Mouse (Mus musculus) neural tube, embryonic 13.5 days (tissue): Measurements from ENCODE around the gene St6galnac5. TPM values are rescaled to one million over a fixed set of nuclear protein-coding genes. Genes with fewer than 3 reads are reported as not detected.

Source experiments
- ATAC-seq: fragments of 200-750 bp; cut with Nextera tagmentation; 2 replicates; pipeline ENCODE4 v1.8.0; 2017; ENCODE audit warnings: low read depth, mild to moderate bottlenecking, moderate TSS enrichment, moderate library complexity
- H3K27ac ChIP-seq: fragments of 300-500 bp; sonication (generic); replicated peaks from 2 replicates; pipeline ENCODE4 v1.5.1; 2015; ENCODE audit warnings: moderate library complexity, mild to moderate bottlenecking, inconsistent platforms
- H3K27me3 ChIP-seq: fragments of 300-500 bp; sonication (generic); 2 replicates; pipeline ENCODE4 v1.6.1; 2015; ENCODE audit warnings: mild to moderate bottlenecking, inconsistent platforms
- H3K36me3 ChIP-seq: fragments of 300-500 bp; sonication (generic); 2 replicates; pipeline ENCODE4 v1.6.1; 2015; ENCODE audit warnings: mild to moderate bottlenecking, inconsistent platforms
- H3K4me1 ChIP-seq: fragments of 300-500 bp; sonication (generic); replicated peaks from 2 replicates; pipeline ENCODE4 v1.6.1; 2015; ENCODE audit warnings: inconsistent platforms
- H3K4me2 ChIP-seq: fragments of 300-500 bp; sonication (generic); 2 replicates; pipeline ENCODE4 v1.6.1; 2015; ENCODE audit warnings: inconsistent platforms, mild to moderate bottlenecking, moderate library complexity
- H3K4me3 ChIP-seq: fragments of 300-500 bp; sonication (generic); 2 replicates; pipeline ENCODE4 v1.5.1; 2015; ENCODE audit warnings: mild to moderate bottlenecking, inconsistent platforms
- H3K9ac ChIP-seq: fragments of 300-500 bp; sonication (generic); 2 replicates; pipeline ENCODE4 v1.6.1; 2015; ENCODE audit warnings: moderate library complexity, mild to moderate bottlenecking, inconsistent platforms
- H3K9me3 ChIP-seq: fragments of 300-500 bp; sonication (generic); 2 replicates; pipeline ENCODE4 v1.6.1; 2016; ENCODE audit warnings: inconsistent platforms
- WGBS: fragments of 180-500 bp; shearing (Covaris S2); methylation state at CpG from one replicate; pipeline ENCODE4 v1.1.7; 2015; 5-methylcytosine and 5-hydroxymethylcytosine counted together
- polyA plus RNA-seq: library from polyadenylated mRNA; unstranded; fragments of >200 nt; fragmentation: Nextera tagmentation; extraction: Ambion mirVana; gene quantifications from 2 replicates; pipeline ENCODE4 v1.2.1, GENCODE M21; 2015

Gene St6galnac5
- polyA plus RNA-seq, 1 experiment from 2014 or later, result 11.0 TPM

DNA sequence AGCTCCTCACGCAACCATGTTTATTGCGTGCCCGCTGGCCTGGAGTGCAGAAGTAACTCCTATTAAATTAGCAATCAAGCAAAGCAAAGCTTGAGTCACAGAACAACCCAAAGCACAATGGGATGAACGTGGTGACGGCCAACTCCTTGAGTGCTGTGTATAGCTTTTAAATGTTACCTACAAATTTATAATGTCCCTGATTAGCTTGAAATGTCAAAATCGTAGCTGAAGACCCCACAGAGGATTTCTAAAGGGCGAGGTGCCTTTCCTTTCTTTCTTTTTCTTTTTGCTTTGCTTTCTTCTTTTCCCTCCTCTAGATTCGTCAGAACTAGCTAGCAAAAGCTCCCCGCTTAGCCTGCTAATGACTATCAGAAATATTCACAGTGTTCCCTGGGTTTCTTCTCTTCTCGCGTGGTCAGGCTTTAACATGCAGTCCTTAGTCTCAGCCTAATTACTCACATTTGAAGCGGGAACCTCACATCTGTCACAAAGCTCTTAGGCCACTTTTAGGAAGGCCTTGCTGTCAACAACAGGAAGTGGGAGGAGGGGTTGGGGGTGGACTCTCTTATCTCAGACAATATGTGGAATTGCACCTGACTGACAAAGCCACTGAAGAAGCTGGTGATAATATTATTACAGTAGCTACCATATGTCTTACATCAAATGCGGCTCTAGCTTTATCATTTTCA is 53.6 kb downstream of the St6galnac5 start:
- no peak for ATAC-seq
- Histone ChIP-seq H3K27ac (peak overlapping the region; percentile 33; the same call in 1 of the 2 replicates), H3K27me3 (no peaks in the 10 kb centered on the region), H3K9ac (no peak overlapping the region), H3K4me3 (no peak overlapping the region), H3K36me3 (no peaks in the 10 kb centered on the region), H3K9me3 (no peaks in the 10 kb centered on the region), H3K4me1 (peaks cover 22% of the 10 kb centered on the region), H3K4me2 (no peak overlapping the region)
- WGBS, result 60% methylated on average over 13 of the region's 13 CpGs

- Histone ChIP-seq H3K27me3 (no peaks in the 10 kb centered on the region), H3K4me2 (no peak overlapping the region), H3K27ac (no peak overlapping the region), H3K4me3 (no peak overlapping the region), H3K9me3 (no peaks in the 10 kb centered on the region), H3K9ac (no peak overlapping the region), H3K4me1 (peaks cover 22% of the 10 kb centered on the region), H3K36me3 (no peaks in the 10 kb centered on the region)
- no peak for ATAC-seq
- 62% methylated on average over 4 of the region's 4 CpGs for WGBS
Observed at GRCm38 (mm10) chr3:152926166-152926565, 55.9 kb downstream of the St6galnac5 start.

- H3K9me3 ChIP-seq, result no peaks in the 10 kb centered on the region
- no peak overlapping the region for H3K4me2 ChIP-seq
- no peak for ATAC-seq
- WGBS, result 94% methylated on average over 8 of the region's 8 CpGs
- H3K4me3 ChIP-seq, result no peak overlapping the region
- peaks cover 22% of the 10 kb centered on the region for H3K4me1 ChIP-seq
- no peak overlapping the region for H3K27ac ChIP-seq
- H3K27me3 ChIP-seq, result no peaks in the 10 kb centered on the region
- no peak overlapping the region for H3K9ac ChIP-seq
- H3K36me3 ChIP-seq, result no peaks in the 10 kb centered on the region
Observed at GRCm38 (mm10) chr3:152925364-152925763, 56.7 kb downstream of the St6galnac5 start.

GRCm38 (mm10) chr3:152923530-152923929 is 58.5 kb downstream of the St6galnac5 start:
- no peak overlapping the region for H3K4me2 ChIP-seq
- no peak overlapping the region for H3K4me3 ChIP-seq
- no peak overlapping the region for H3K9ac ChIP-seq
- ATAC-seq, result 0 out of 2 replicates have a peak, but pooled peaks have one; percentile 56
- no peak overlapping the region for H3K27ac ChIP-seq
- H3K9me3 ChIP-seq, result no peaks in the 10 kb centered on the region
- H3K36me3 ChIP-seq, result no peaks in the 10 kb centered on the region
- 64% methylated on average over 15 of the region's 15 CpGs for WGBS
- peaks cover 14% of the 10 kb centered on the region for H3K4me1 ChIP-seq
- no peaks in the 10 kb centered on the region for H3K27me3 ChIP-seq

DNA sequence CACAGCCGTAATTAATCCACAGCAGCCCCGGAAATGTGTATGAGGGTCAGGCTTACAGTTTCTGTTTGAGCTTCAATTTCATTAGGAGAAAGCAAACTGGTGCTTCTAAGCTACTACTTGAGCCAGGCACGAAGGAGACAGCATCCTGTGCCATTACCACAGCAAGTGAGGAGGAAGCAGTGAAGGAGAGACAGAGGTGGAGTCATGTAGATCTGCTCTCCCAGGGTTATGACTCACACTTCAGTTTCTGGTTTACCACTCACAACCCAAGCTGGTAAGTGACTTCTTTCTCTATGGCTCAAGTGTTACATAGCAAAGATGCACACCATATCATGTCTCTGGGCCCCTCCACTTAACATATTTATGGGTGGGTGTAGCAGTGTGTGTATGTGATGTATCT is 61.7 kb downstream of the St6galnac5 start:
- no peaks in the 10 kb centered on the region for H3K27me3 ChIP-seq
- 79% methylated on average over 3 of the region's 3 CpGs for WGBS
- H3K27ac ChIP-seq, result no peak overlapping the region
- no peaks in the 10 kb centered on the region for H3K4me1 ChIP-seq
- H3K36me3 ChIP-seq, result no peaks in the 10 kb centered on the region
- H3K9me3 ChIP-seq, result no peaks in the 10 kb centered on the region
- no peak overlapping the region for H3K4me3 ChIP-seq
- H3K4me2 ChIP-seq, result no peak overlapping the region
- no peak overlapping the region for H3K9ac ChIP-seq
- no peak for ATAC-seq

GRCm38 (mm10) chr3:152919101-152919500 is 62.9 kb downstream of the St6galnac5 start:
- 73% methylated on average over 10 of the region's 10 CpGs for WGBS
- Histone ChIP-seq H3K4me3 (no peak overlapping the region), H3K9me3 (no peaks in the 10 kb centered on the region), H3K9ac (no peak overlapping the region), H3K27me3 (no peaks in the 10 kb centered on the region), H3K27ac (no peak overlapping the region), H3K4me1 (no peaks in the 10 kb centered on the region), H3K36me3 (no peaks in the 10 kb centered on the region), H3K4me2 (no peak overlapping the region)
- no peak for ATAC-seq

GRCm38 (mm10) chr3:152917579-152917978 is 64.5 kb downstream of the St6galnac5 start:
- 90% methylated on average over 8 of the region's 8 CpGs for WGBS
- H3K4me3 ChIP-seq, result no peak overlapping the region
- ATAC-seq, result no peak
- H3K27me3 ChIP-seq, result no peaks in the 10 kb centered on the region
- no peak overlapping the region for H3K27ac ChIP-seq
- H3K36me3 ChIP-seq, result no peaks in the 10 kb centered on the region
- H3K9me3 ChIP-seq, result no peaks in the 10 kb centered on the region
- no peak overlapping the region for H3K9ac ChIP-seq
- H3K4me2 ChIP-seq, result no peak overlapping the region
- H3K4me1 ChIP-seq, result no peaks in the 10 kb centered on the region

- Histone ChIP-seq H3K4me3 (no peak overlapping the region), H3K36me3 (no peaks in the 10 kb centered on the region), H3K4me1 (no peaks in the 10 kb centered on the region), H3K9me3 (no peaks in the 10 kb centered on the region), H3K27me3 (no peaks in the 10 kb centered on the region), H3K9ac (no peak overlapping the region), H3K4me2 (no peak overlapping the region), H3K27ac (no peak overlapping the region)
- WGBS, result 89% methylated on average over 6 of the region's 6 CpGs
- no peak for ATAC-seq
Observed at GRCm38 (mm10) chr3:152914376-152914775, 67.7 kb downstream of the St6galnac5 start.

- H3K27me3 ChIP-seq, result no peaks in the 10 kb centered on the region
- no peak overlapping the region for H3K4me2 ChIP-seq
- 96% methylated on average over 3 of the region's 3 CpGs for WGBS
- ATAC-seq, result no peak
- H3K27ac ChIP-seq, result no peak overlapping the region
- H3K4me3 ChIP-seq, result no peak overlapping the region
- H3K9ac ChIP-seq, result no peak overlapping the region
- no peaks in the 10 kb centered on the region for H3K4me1 ChIP-seq
- H3K9me3 ChIP-seq, result no peaks in the 10 kb centered on the region
- no peaks in the 10 kb centered on the region for H3K36me3 ChIP-seq
Observed at GRCm38 (mm10) chr3:152913625-152914024, 68.4 kb downstream of the St6galnac5 start.

DNA sequence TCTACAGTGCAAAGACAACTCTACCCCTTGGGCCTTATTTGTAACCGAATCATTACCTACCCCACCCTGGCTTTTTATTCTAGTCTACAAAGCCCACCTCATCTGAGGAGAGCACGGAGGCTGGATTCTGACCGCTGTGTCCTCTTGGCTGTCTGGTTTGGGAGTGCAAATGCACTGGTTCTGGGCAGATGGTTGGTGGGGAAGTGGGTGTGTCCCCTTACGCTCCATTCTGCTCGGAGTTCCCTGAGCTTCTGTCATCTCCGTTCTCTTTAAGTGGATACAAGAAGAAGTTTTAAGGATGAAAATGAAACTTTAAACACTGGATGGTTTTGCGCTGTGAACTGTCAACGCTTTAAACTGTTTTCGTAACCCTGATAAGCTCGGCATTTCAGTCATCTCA is 68.9 kb downstream of the St6galnac5 start:
- Histone ChIP-seq H3K4me2 (no peak overlapping the region), H3K4me1 (no peaks in the 10 kb centered on the region), H3K36me3 (no peaks in the 10 kb centered on the region), H3K4me3 (no peak overlapping the region), H3K9ac (no peak overlapping the region), H3K9me3 (no peaks in the 10 kb centered on the region), H3K27ac (no peak overlapping the region), H3K27me3 (no peaks in the 10 kb centered on the region)
- ATAC-seq, result no peak
- 95% methylated on average over 10 of the region's 10 CpGs for WGBS

GRCm38 (mm10) chr3:152912216-152913101 is 69.6 kb downstream of the St6galnac5 start:
- WGBS, result 86% methylated on average over 23 of the region's 23 CpGs
- Histone ChIP-seq H3K4me2 (no peak overlapping the region), H3K36me3 (no peaks in the 10 kb centered on the region), H3K4me1 (no peaks in the 10 kb centered on the region), H3K4me3 (no peak overlapping the region), H3K27me3 (no peaks in the 10 kb centered on the region), H3K27ac (no peak overlapping the region), H3K9me3 (no peaks in the 10 kb centered on the region), H3K9ac (no peak overlapping the region)
- no peak for ATAC-seq

GRCm38 (mm10) chr3:152911578-152911977 is 70.5 kb downstream of the St6galnac5 start:
- ATAC-seq, result no peak
- Histone ChIP-seq H3K27me3 (no peaks in the 10 kb centered on the region), H3K4me3 (no peak overlapping the region), H3K27ac (no peak overlapping the region), H3K4me1 (no peaks in the 10 kb centered on the region), H3K4me2 (no peak overlapping the region), H3K9ac (no peak overlapping the region), H3K36me3 (no peaks in the 10 kb centered on the region), H3K9me3 (no peaks in the 10 kb centered on the region)
- 88% methylated on average over 4 of the region's 4 CpGs for WGBS
